Mouse (Mus musculus) hindbrain, embryonic 16.5 days (tissue): Measurements from ENCODE around the gene Adss. TPM values are rescaled to one million over a fixed set of nuclear protein-coding genes. Genes with fewer than 3 reads are reported as not detected.

ENCODE experiments used
- ATAC-seq: fragments of 200-750 bp; cut with Nextera tagmentation; 2 replicates; pipeline ENCODE4 v1.8.0; 2017; ENCODE audit warnings: moderate TSS enrichment, moderate library complexity
- H3K27ac ChIP-seq: fragments of 300-500 bp; sonication (generic); 2 replicates; pipeline ENCODE4 v1.5.1; 2014; ENCODE audit warnings: low read depth, mild to moderate bottlenecking, control low read depth, low read length, moderate library complexity
- H3K27me3 ChIP-seq: fragments of 300-500 bp; sonication (generic); replicated peaks from 2 replicates; pipeline ENCODE4 v1.6.1; 2014; ENCODE audit warnings: low read length; ENCODE audit not compliant: control insufficient read depth, insufficient read depth
- H3K36me3 ChIP-seq: fragments of 300-500 bp; sonication (generic); 2 replicates; pipeline ENCODE4 v1.6.1; 2014; ENCODE audit warnings: mild to moderate bottlenecking, low read length, moderate library complexity, mixed read lengths; ENCODE audit not compliant: control insufficient read depth, insufficient read depth
- H3K4me1 ChIP-seq: fragments of 300-500 bp; sonication (generic); 2 replicates; pipeline ENCODE4 v1.6.1; 2014; ENCODE audit warnings: low read depth, low read length; ENCODE audit not compliant: control insufficient read depth, insufficient read depth
- H3K4me2 ChIP-seq: fragments of 300-500 bp; sonication (generic); 2 replicates; pipeline ENCODE4 v1.6.1; 2014; ENCODE audit warnings: mild to moderate bottlenecking, low read length, control low read depth, moderate library complexity
- H3K4me3 ChIP-seq: fragments of 300-500 bp; sonication (generic); 2 replicates; pipeline ENCODE4 v1.5.1; 2014; ENCODE audit warnings: mild to moderate bottlenecking, low read length, control low read depth, moderate library complexity
- H3K9ac ChIP-seq: fragments of 300-500 bp; sonication (generic); 2 replicates; pipeline ENCODE4 v1.6.1; 2014; ENCODE audit warnings: low read depth, mild to moderate bottlenecking, control low read depth, low read length, moderate library complexity
- H3K9me3 ChIP-seq: fragments of 300-500 bp; sonication (generic); 2 replicates; pipeline ENCODE4 v1.6.1; 2014; ENCODE audit warnings: mild to moderate bottlenecking, low read length, moderate library complexity; ENCODE audit not compliant: control insufficient read depth
- WGBS: fragments of 180-500 bp; shearing (Covaris S2); extraction: QIAGEN DNeasy Blood & Tissue Kit; methylation state at CpG from one replicate; pipeline ENCODE4 v1.1.7; 2014; 5-methylcytosine and 5-hydroxymethylcytosine counted together
- polyA plus RNA-seq: library from polyadenylated mRNA; unstranded; fragments of >200 nt; fragmentation: Nextera tagmentation; extraction: Ambion mirVana; gene quantifications from 2 replicates; pipeline ENCODE4 v1.2.1, GENCODE M21; 2015

Gene Adss
- polyA plus RNA-seq, 1 experiment from 2014 or later = 57.4 TPM

DNA sequence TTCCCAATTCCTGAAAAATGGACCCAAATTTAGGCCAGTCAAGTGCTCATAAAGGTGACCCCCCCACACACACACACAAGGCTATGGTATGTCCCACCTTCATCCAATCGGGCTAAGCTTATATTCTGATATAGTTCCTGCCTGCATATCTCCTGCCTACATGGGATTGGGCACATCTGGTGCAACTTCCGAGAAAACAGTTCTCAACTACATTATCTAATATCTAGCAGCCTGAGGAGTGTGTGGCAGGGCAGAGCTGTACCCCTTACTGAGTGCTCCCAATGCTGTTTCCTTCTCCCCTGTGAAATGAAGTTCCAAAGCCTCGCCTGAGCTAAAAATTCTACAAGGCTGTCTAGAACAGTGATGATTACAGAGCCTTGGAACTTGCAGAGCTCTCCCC, 79.9 kb downstream of the Adss start:
- 77% methylated on average over 3 of the region's 3 CpGs for WGBS
- no peaks in the 10 kb centered on the region for H3K9me3 ChIP-seq
- no peak overlapping the region for H3K4me3 ChIP-seq
- no peaks in the 10 kb centered on the region for H3K27me3 ChIP-seq
- H3K36me3 ChIP-seq = no peaks in the 10 kb centered on the region
- H3K4me1 ChIP-seq = no peaks in the 10 kb centered on the region; the same call in 1 of the 2 replicates
- no peak overlapping the region for H3K27ac ChIP-seq
- H3K4me2 ChIP-seq = no peak overlapping the region
- ATAC-seq = no peak
- no peak overlapping the region for H3K9ac ChIP-seq

DNA sequence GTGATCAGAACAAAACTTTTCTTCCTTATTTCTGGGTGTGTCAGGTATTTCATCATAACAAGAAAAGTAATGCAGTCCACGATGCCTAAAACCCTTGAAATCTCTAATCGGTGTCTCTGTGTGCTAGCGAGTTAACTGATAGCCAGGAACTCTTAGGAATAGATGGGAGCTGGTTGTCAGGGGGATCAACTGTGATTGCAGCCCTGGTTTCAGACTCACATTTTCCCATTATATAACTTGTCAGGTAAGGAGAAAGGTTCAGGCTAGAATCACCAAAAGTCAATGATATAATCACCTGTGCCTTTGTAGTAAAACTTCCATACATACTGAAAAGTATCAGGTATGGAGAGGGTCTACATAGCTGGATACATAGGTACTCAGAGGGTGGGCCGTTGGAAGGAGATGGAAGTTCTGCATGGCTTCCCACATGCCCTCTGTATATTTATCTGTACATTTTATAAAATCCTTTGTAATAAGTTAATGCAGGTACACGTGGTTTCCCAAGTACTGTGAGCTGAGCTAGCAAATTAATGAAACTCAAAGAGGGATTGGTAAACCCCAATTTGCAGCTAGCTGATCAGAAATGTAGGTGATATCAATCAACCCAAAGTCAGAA, 81.8 kb downstream of the Adss start:
- no peak for ATAC-seq
- H3K9ac ChIP-seq = no peak overlapping the region
- H3K9me3 ChIP-seq = peaks cover 4% of the 10 kb centered on the region; the same call in 1 of the 2 replicates
- H3K4me1 ChIP-seq = no peaks in the 10 kb centered on the region; the same call in 1 of the 2 replicates
- WGBS = 89% methylated on average over 5 of the region's 5 CpGs
- H3K4me3 ChIP-seq = no peak overlapping the region
- H3K36me3 ChIP-seq = no peaks in the 10 kb centered on the region
- no peak overlapping the region for H3K27ac ChIP-seq
- H3K27me3 ChIP-seq = no peaks in the 10 kb centered on the region
- no peak overlapping the region for H3K4me2 ChIP-seq

DNA sequence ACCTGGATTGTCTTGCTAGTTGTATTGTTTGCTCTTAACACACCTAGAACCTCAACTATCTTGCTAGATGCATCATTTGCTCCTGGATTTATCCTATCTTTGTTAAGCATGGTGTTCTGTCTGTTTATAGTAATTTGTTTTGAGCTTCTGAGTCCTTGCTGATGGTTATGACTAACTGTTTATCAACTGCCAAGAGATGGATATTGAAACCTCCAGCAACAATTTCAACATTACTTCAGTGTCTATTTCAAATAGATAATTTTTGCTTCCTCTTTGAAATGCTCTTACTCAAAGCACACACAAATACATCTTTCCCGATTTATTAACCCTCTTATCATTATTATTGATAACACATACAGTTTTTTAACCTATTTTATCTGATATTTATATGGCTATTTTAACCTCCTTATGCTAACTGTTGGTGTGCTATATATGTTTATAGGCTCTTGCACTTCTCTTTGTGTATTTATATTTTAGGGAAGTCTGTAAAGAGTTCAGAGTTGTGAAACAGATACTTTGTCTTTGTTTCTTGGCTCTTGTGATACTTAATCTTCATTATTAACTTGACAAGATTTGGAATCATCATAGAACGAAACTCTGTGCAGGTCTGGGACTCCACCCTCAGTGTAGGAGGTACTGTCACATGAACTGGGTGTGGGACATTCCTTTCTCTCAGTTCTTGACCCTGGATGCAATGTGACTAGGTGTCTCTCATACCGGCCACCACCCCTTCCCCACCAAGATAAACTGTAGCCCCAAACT, 82.5 kb downstream of the Adss start:
- Histone ChIP-seq H3K4me1 (no peaks in the 10 kb centered on the region; the same call in 1 of the 2 replicates), H3K9me3 (peaks cover 4% of the 10 kb centered on the region; the same call in 1 of the 2 replicates), H3K4me2 (no peak overlapping the region), H3K9ac (no peak overlapping the region), H3K27ac (no peak overlapping the region), H3K36me3 (no peaks in the 10 kb centered on the region), H3K4me3 (no peak overlapping the region), H3K27me3 (no peaks in the 10 kb centered on the region)
- ATAC-seq = no peak
- WGBS = 81% methylated on average over 3 of the region's 3 CpGs

Other genes with a start within 250 kb of the Adss start
- gene 1700016C15Rik, start 66.7 kb downstream of the Adss start, polyA plus RNA-seq = not detected in 2 replicates
- gene Catspere2, start 186.9 kb upstream of the Adss start, polyA plus RNA-seq = 0.44 and 0.50 TPM in 2 replicates